Mouse (Mus musculus): Measurements from ENCODE around the gene Cideb.

DNA sequence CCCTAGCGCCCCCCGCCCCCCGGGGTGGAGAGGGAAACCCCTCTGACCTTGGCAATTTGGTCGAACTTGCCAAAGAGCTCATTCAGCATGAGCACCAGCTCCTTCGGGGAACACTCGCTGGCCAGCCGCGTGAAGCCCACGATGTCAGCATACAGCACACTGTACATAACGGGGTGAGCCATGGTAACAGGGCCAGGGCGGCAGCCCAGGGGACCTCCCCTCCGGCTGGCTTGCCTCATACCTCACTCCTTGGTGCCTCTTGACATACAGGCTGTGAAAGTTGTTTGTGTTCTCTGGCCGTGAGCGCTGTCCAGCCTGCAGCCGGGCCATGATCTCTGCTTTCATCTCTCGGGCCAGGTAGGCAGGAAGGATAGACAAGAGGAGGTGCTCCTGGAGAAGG is 21.4 kb upstream of the Cideb start:
- no peak for TF ChIP-seq POLR2A (IDR thresholded peaks at IDR 0.05; ENCODE audit: borderline replicate concordance, control insufficient read depth, low read depth, low read length)
- TF ChIP-seq CTCF (IDR thresholded peaks at IDR 0.05; ENCODE audit: control insufficient read depth, insufficient read depth, low read length) = no peak
